Comparison of ENCODE assay signal across 11 mouse cellular contexts in genomic region chr10:67226543-67226942, GRCm38 (mm10). TPM values are rescaled to one million over a fixed set of nuclear protein-coding genes. Genes with fewer than 3 reads are reported as not detected.
DNase-seq lines count a peak whose midpoint lies in the region; ATAC-seq and TF ChIP-seq lines count a peak whose summit lies in the region.
"Had no signal": no experiment of that assay in that cellular context is flagged by ENCODE, and none has a peak within 500 bp of the region (broad histone marks: within the 10 kb centered on the region; RNA-seq: fewer than 3 reads in every experiment).

No protein-coding gene starts in this region.

- WGBS in forebrain, embryonic 15.5 days, result 84% methylated on average over 14 of the region's 14 CpGs
- WGBS in forebrain, embryonic 10.5 days, result 92% methylated on average over 14 of the region's 14 CpGs
- WGBS in heart, embryonic 15.5 days, result 71% methylated on average over 14 of the region's 14 CpGs
- 92% methylated on average over 14 of the region's 14 CpGs for WGBS in heart, embryonic 10.5 days
- WGBS in lung, embryonic 14.5 days, result 81% methylated on average over 14 of the region's 14 CpGs
- 43% methylated on average over 14 of the region's 14 CpGs for WGBS in lung, adult 2 months
- WGBS in limb, embryonic 15.5 days, result 70% methylated on average over 14 of the region's 14 CpGs

- no peak for TF ChIP-seq CTCF in lung, embryonic 14.5 days (IDR thresholded peaks at IDR 0.05; ENCODE audit: low read depth)
- no peak for TF ChIP-seq CTCF in lung, adult 2 months (IDR thresholded peaks at IDR 0.05; ENCODE audit: insufficient read depth, low read length)

- no peak for TF ChIP-seq POLR2A in lung, adult 2 months (IDR thresholded peaks at IDR 0.05; ENCODE audit: borderline replicate concordance, extremely low read depth, low read depth, low read length)

- peaks cover 44% of the 10 kb centered on the region for H3K36me3 ChIP-seq in forebrain, embryonic 15.5 days
- H3K36me3 ChIP-seq in forebrain, embryonic 10.5 days (replicated peaks), result peaks cover 84% of the 10 kb centered on the region
- peaks cover 21% of the 10 kb centered on the region for H3K36me3 ChIP-seq in heart, embryonic 15.5 days
- H3K36me3 ChIP-seq in heart, embryonic 10.5 days, result peaks cover 54% of the 10 kb centered on the region
- peaks cover 47% of the 10 kb centered on the region for H3K36me3 ChIP-seq in lung, embryonic 14.5 days (ENCODE audit: insufficient read depth)
- peaks cover 48% of the 10 kb centered on the region for H3K36me3 ChIP-seq in limb, embryonic 15.5 days

- no peak overlapping the region for H3K4me3 ChIP-seq in forebrain, embryonic 15.5 days
- no peak overlapping the region for H3K4me3 ChIP-seq in forebrain, embryonic 10.5 days
- H3K4me3 ChIP-seq in heart, embryonic 15.5 days, result no peak overlapping the region
- no peak overlapping the region for H3K4me3 ChIP-seq in heart, embryonic 10.5 days
- no peak overlapping the region for H3K4me3 ChIP-seq in lung, embryonic 14.5 days (ENCODE audit: low read depth, low read length)
- H3K4me3 ChIP-seq in lung, adult 2 months (replicated peaks; ENCODE audit: extremely low read depth, low read depth, low read length), result no peak overlapping the region
- no peak overlapping the region for H3K4me3 ChIP-seq in limb, embryonic 15.5 days
- H3K4me3 ChIP-seq: erythroblast, embryonic 14.5 days; limb, embryonic 13.5 days; midbrain, embryonic 15.5 days had no signal

- no peaks in the 10 kb centered on the region for H3K27me3 ChIP-seq in forebrain, embryonic 15.5 days
- H3K27me3 ChIP-seq in forebrain, embryonic 10.5 days (ENCODE audit: poor library complexity, severe bottlenecking), result no peaks in the 10 kb centered on the region
- H3K27me3 ChIP-seq in heart, embryonic 15.5 days, result no peaks in the 10 kb centered on the region
- no peaks in the 10 kb centered on the region for H3K27me3 ChIP-seq in heart, embryonic 10.5 days (ENCODE audit: insufficient read depth, poor library complexity, severe bottlenecking)
- no peaks in the 10 kb centered on the region for H3K27me3 ChIP-seq in lung, embryonic 14.5 days (ENCODE audit: insufficient read depth, low read length)
- no peaks in the 10 kb centered on the region for H3K27me3 ChIP-seq in limb, embryonic 15.5 days
- H3K27me3 ChIP-seq: limb, embryonic 13.5 days; midbrain, embryonic 15.5 days had no signal

- H3K9ac ChIP-seq in forebrain, embryonic 15.5 days (replicated peaks), result no peak overlapping the region
- no peak overlapping the region for H3K9ac ChIP-seq in heart, embryonic 15.5 days
- H3K9ac ChIP-seq in lung, embryonic 14.5 days, result no peak overlapping the region
- no peak overlapping the region for H3K9ac ChIP-seq in limb, embryonic 15.5 days
- H3K9ac ChIP-seq: limb, embryonic 13.5 days; midbrain, embryonic 15.5 days had no signal

- H3K27ac ChIP-seq in forebrain, embryonic 15.5 days (replicated peaks), result peak overlapping the region; percentile 46; the same call in 1 of the 2 replicates
- no peak overlapping the region for H3K27ac ChIP-seq in forebrain, embryonic 10.5 days
- peak overlapping the region; percentile 51 for H3K27ac ChIP-seq in heart, embryonic 15.5 days
- no peak overlapping the region for H3K27ac ChIP-seq in heart, embryonic 10.5 days
- H3K27ac ChIP-seq in lung, embryonic 14.5 days (ENCODE audit: low read depth), result peak overlapping the region; percentile 54; the same call in 1 of the 2 replicates
- peak overlapping the region; percentile 71 for H3K27ac ChIP-seq in limb, embryonic 15.5 days
- H3K27ac ChIP-seq: limb, embryonic 13.5 days; midbrain, embryonic 15.5 days had no signal

- no peak for DNase-seq in forebrain, embryonic 10.5 days (ENCODE audit: extremely low spot score, low spot score)
- no peak for DNase-seq in heart, embryonic 10.5 days (ENCODE audit: low spot score)
- no peak for DNase-seq in lung, embryonic 14.5 days
- DNase-seq in lung, adult 2 months, result no peak
- no peak for DNase-seq in adrenal gland, adult (ENCODE audit: inconsistent age in 2 of 2, low spot score in 1 of 2)

- H3K4me2 ChIP-seq in forebrain, embryonic 15.5 days (replicated peaks), result no peak overlapping the region
- no peak overlapping the region for H3K4me2 ChIP-seq in heart, embryonic 15.5 days
- H3K4me2 ChIP-seq in lung, embryonic 14.5 days, result no peak overlapping the region
- H3K4me2 ChIP-seq in limb, embryonic 15.5 days, result no peak overlapping the region
- H3K4me2 ChIP-seq: limb, embryonic 13.5 days; midbrain, embryonic 15.5 days had no signal

- no peaks in the 10 kb centered on the region for H3K9me3 ChIP-seq in forebrain, embryonic 15.5 days
- H3K9me3 ChIP-seq in forebrain, embryonic 10.5 days, result no peaks in the 10 kb centered on the region
- no peaks in the 10 kb centered on the region for H3K9me3 ChIP-seq in heart, embryonic 15.5 days (replicated peaks)
- no peaks in the 10 kb centered on the region for H3K9me3 ChIP-seq in heart, embryonic 10.5 days
- no peaks in the 10 kb centered on the region for H3K9me3 ChIP-seq in lung, embryonic 14.5 days (ENCODE audit: low read depth, low read length)
- no peaks in the 10 kb centered on the region for H3K9me3 ChIP-seq in limb, embryonic 15.5 days
- H3K9me3 ChIP-seq: limb, embryonic 13.5 days; midbrain, embryonic 15.5 days had no signal

- ATAC-seq in forebrain, embryonic 15.5 days (replicated peaks), result no peak
- ATAC-seq in heart, embryonic 15.5 days (replicated peaks; ENCODE audit: insufficient number of reproducible peaks, insufficient read depth, low FRiP score, low read depth), result no peak
- no peak for ATAC-seq in lung, embryonic 14.5 days (ENCODE audit: insufficient read depth)
- ATAC-seq in limb, embryonic 15.5 days (ENCODE audit: insufficient number of reproducible peaks, low FRiP score, low TSS enrichment, low read depth), result no peak
- ATAC-seq: midbrain, embryonic 15.5 days had no signal

- H3K4me1 ChIP-seq in forebrain, embryonic 15.5 days, result peaks cover under 1% of the 10 kb centered on the region; the same call in 1 of the 2 replicates
- no peaks in the 10 kb centered on the region for H3K4me1 ChIP-seq in forebrain, embryonic 10.5 days
- peaks cover 27% of the 10 kb centered on the region for H3K4me1 ChIP-seq in heart, embryonic 15.5 days (replicated peaks)
- H3K4me1 ChIP-seq in heart, embryonic 10.5 days, result no peaks in the 10 kb centered on the region; the same call in 1 of the 2 replicates
- no peaks in the 10 kb centered on the region for H3K4me1 ChIP-seq in lung, embryonic 14.5 days (ENCODE audit: insufficient read depth)
- H3K4me1 ChIP-seq in lung, adult 2 months (ENCODE audit: control insufficient read depth, insufficient read depth, low read length), result peaks cover 14% of the 10 kb centered on the region
- H3K4me1 ChIP-seq in limb, embryonic 15.5 days, result peaks cover 2% of the 10 kb centered on the region; the same call in 1 of the 2 replicates
- H3K4me1 ChIP-seq: limb, embryonic 13.5 days; midbrain, embryonic 15.5 days had no signal

RNA-seq across cellular contexts. Expression of gene Nrbf2, which starts 58.6 kb away (rescaled TPM):
- 40.5 and 43.9 TPM in 2 replicates for polyA plus RNA-seq in forebrain, embryonic 15.5 days (2015; fragmentation: Nextera tagmentation; extraction: Ambion mirVana)
- polyA plus RNA-seq in forebrain, embryonic 10.5 days (2016; fragmentation: Nextera tagmentation; extraction: Ambion mirVana), result 35.9 and 38.8 TPM in 2 replicates
- polyA plus RNA-seq in heart, embryonic 15.5 days (2015; fragmentation: Nextera tagmentation; extraction: Ambion mirVana), result 28.7 and 29.3 TPM in 2 replicates
- 30.3 and 35.6 TPM in 2 replicates for polyA plus RNA-seq in heart, embryonic 10.5 days (2016; fragmentation: Nextera tagmentation; extraction: Ambion mirVana)
- polyA plus RNA-seq in lung, embryonic 14.5 days (2014; fragmentation: Nextera tagmentation; extraction: Ambion mirVana), result 34.8 and 37.0 TPM in 2 replicates
- polyA plus RNA-seq in lung, adult 2 months (2012; rRNA removed), result 8.3 TPM in 2 replicates
- polyA plus RNA-seq in limb, embryonic 15.5 days (2015; fragmentation: Nextera tagmentation; extraction: Ambion mirVana), result 37.9 and 40.2 TPM in 2 replicates

Comparison
In these comparisons a context has a peak if more than half of its experiments do, and no peak if none do; other contexts are left out.
1. H3K27ac ChIP-seq: peak in forebrain, embryonic 15.5 days (single experiment), heart, embryonic 15.5 days (single experiment), lung, embryonic 14.5 days (single experiment) and limb, embryonic 15.5 days (single experiment); none in forebrain, embryonic 10.5 days (single experiment) and heart, embryonic 10.5 days (single experiment).